Mouse (Mus musculus) liver, adult 2 months (tissue): ENCODE measurements around the gene Ccn1. TPM values are rescaled to one million over a fixed set of nuclear protein-coding genes. Genes with fewer than 3 reads are reported as not detected.

Experiments used
- DNase-seq: peaks from one replicate; pipeline ENCODE4 v3.0.0-alpha.2; 2011; ENCODE audit warnings: low read depth, low spot score; ENCODE audit errors: extremely low read depth
- H3K27ac ChIP-seq: fragments of 200-500 bp; replicated peaks from 2 replicates; pipeline ENCODE4 v1.5.1; 2012; ENCODE audit warnings: low read depth, mild to moderate bottlenecking, control low read depth, inconsistent platforms, low read length; ENCODE audit not compliant: insufficient read depth
- H3K27me3 ChIP-seq: fragments of 200-500 bp; 2 replicates; pipeline ENCODE4 v1.6.1; 2012; ENCODE audit warnings: mild to moderate bottlenecking, moderate library complexity, low read length, inconsistent platforms; ENCODE audit not compliant: control insufficient read depth, insufficient read depth
- H3K36me3 ChIP-seq: fragments of 200-500 bp; 2 replicates; pipeline ENCODE4 v1.6.1; 2012; ENCODE audit warnings: low read length, inconsistent platforms; ENCODE audit not compliant: control insufficient read depth, insufficient read depth
- H3K4me1 ChIP-seq: fragments of 200-500 bp; 2 replicates; pipeline ENCODE4 v1.6.1; 2011; ENCODE audit warnings: low read length; ENCODE audit not compliant: control insufficient read depth, insufficient read depth
- H3K4me3 ChIP-seq: fragments of 200-500 bp; 2 replicates; pipeline ENCODE4 v1.5.1; 2011; ENCODE audit warnings: low read depth, mild to moderate bottlenecking, control low read depth, low read length, moderate library complexity; ENCODE audit not compliant: insufficient read depth
- H3K79me2 ChIP-seq: fragments of 200-500 bp; 2 replicates; pipeline ENCODE4 v1.6.1; 2012; ENCODE audit warnings: inconsistent platforms, mild to moderate bottlenecking, low read length, moderate library complexity; ENCODE audit not compliant: control insufficient read depth, insufficient read depth
- H3K9ac ChIP-seq: fragments of 200-500 bp; 2 replicates; pipeline ENCODE4 v1.6.1; 2012; ENCODE audit warnings: low read depth, mild to moderate bottlenecking, control low read depth, inconsistent platforms, low read length
- CTCF ChIP-seq: fragments of 200-500 bp; IDR thresholded peaks from 2 replicates; pipeline ENCODE4 v1.5.1; 2011; ENCODE audit warnings: low read depth, low read length, control low read depth
- POLR2A ChIP-seq: fragments of 200-500 bp; IDR thresholded peaks from 2 replicates; pipeline ENCODE4 v1.6.1; 2011; ENCODE audit warnings: low read length, control low read depth; ENCODE audit not compliant: insufficient read depth; ENCODE audit errors: extremely low read depth
- WGBS: fragments of 180-500 bp; shearing (Covaris S2); methylation state at CpG from one replicate; pipeline ENCODE4 v1.1.7; 2018; 5-methylcytosine and 5-hydroxymethylcytosine counted together
- polyA plus RNA-seq: library from polyadenylated mRNA; depleted of rRNA; stranded (reverse); fragments of >200 nt; gene quantifications from 2 replicates; pipeline ENCODE4 v1.2.3, GENCODE M21; 2012
- total RNA-seq: library from RNA; depleted of rRNA; stranded (reverse); fragments of >200 nt; gene quantifications from 2 replicates; pipeline ENCODE4 v1.2.3, GENCODE M21; 2014

Ccn1 gene
- total and polyA plus RNA-seq, 2 experiments: 4.5 to 6.0 TPM

DNA sequence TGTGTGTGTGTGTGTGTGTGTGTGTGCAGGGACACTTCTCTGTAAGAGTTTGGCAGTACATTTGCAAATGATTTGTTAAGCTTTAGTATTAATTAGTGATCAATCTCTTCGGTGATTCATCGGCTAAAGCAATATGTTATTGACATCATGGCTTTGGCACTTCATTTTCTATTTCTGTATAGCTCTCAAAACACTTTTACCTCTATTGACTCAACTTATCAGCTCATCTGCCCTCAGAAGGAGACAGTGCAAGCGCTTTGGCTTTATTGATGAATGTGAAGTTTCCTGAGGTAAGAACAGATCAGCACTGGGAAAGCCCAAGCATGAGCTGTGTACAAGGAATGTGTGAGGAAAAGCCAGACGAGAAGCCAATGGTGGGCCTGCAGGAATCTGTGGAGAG lies 28.6 kb downstream of the Ccn1 start:
- no peaks in the 10 kb centered on the region for H3K36me3 ChIP-seq
- H3K79me2 ChIP-seq: no peaks in the 10 kb centered on the region
- peaks cover 8% of the 10 kb centered on the region for H3K4me1 ChIP-seq
- WGBS: 24% methylated on average over 4 of the region's 4 CpGs
- TF ChIP-seq POLR2A (no peak), CTCF (no peak)
- DNase-seq: peak; percentile 60
- H3K4me3 ChIP-seq: no peak overlapping the region
- H3K27ac ChIP-seq: no peak overlapping the region
- H3K27me3 ChIP-seq: no peaks in the 10 kb centered on the region
- no peak overlapping the region for H3K9ac ChIP-seq

- 95% methylated on average over 17 of the region's 17 CpGs for WGBS
- TF ChIP-seq POLR2A (no peak), CTCF (no peak)
- no peak overlapping the region for H3K4me3 ChIP-seq
Measured at GRCm38 (mm10) chr3:145619621-145620365, 30.0 kb downstream of the Ccn1 start.

GRCm38 (mm10) chr3:145618299-145618698 lies 31.5 kb downstream of the Ccn1 start:
- H3K79me2 ChIP-seq: no peaks in the 10 kb centered on the region
- peaks cover 5% of the 10 kb centered on the region; the same call in 1 of the 2 replicates for H3K4me1 ChIP-seq
- TF ChIP-seq POLR2A (no peak), CTCF (no peak)
- no peaks in the 10 kb centered on the region for H3K36me3 ChIP-seq
- no peak overlapping the region for H3K27ac ChIP-seq
- no peaks in the 10 kb centered on the region for H3K27me3 ChIP-seq
- no peak overlapping the region for H3K4me3 ChIP-seq
- H3K9ac ChIP-seq: no peak overlapping the region
- 58% methylated on average over 9 of the region's 9 CpGs for WGBS
- DNase-seq: no peak

More at GRCm38 (mm10) chr3:145619621-145620365, 30.0 kb downstream of the Ccn1 start:
- H3K9ac ChIP-seq: no peak overlapping the region
- no peaks in the 10 kb centered on the region for H3K36me3 ChIP-seq
- DNase-seq: no peak
- H3K79me2 ChIP-seq: no peaks in the 10 kb centered on the region
- no peak overlapping the region for H3K27ac ChIP-seq
- H3K27me3 ChIP-seq: no peaks in the 10 kb centered on the region
- peaks cover 2% of the 10 kb centered on the region; the same call in 1 of the 2 replicates for H3K4me1 ChIP-seq

DNA sequence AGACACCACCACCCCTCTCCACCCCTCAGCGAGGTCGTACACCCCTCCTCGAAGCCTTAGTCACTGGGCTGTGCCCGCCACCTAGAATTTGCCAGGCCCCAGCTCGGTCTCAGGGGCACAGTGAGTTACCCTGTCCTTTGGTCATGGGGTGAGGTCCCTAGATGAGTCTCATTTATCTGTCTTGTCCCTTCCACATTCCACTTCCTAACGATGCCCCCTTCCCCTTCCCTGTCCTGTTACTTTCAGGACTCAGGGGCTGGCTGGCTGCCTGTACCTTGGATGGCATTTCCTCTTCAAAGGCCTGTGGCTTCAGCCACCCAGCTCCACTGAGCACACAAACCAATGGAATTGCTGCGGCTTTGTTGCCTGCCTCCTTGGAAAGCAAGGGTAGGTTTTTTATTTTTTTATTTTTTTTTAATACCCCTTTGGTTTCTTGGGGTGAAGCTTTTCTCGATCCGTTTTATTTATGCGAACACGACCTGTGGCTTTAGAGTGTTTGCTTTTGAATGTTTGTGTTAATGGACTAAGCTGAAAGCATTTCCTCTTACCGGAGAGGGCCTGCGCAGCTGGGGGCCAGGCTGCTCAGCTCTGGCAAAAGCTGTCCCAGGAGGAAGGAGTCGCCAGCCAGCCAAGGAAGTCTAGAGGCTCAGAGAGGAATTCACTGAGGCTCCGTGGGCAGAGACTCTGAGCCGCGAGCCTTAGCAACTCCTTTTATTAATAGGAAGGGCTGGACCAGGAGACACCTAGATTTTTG lies 35.2 kb downstream of the Ccn1 start:
- H3K27ac ChIP-seq: no peak overlapping the region
- no peak for TF ChIP-seq POLR2A
- TF ChIP-seq CTCF: no peak
- WGBS: 37% methylated on average over 17 of the region's 17 CpGs
- H3K4me1 ChIP-seq: peaks cover 3% of the 10 kb centered on the region; the same call in 1 of the 2 replicates
- no peak overlapping the region for H3K9ac ChIP-seq
- H3K79me2 ChIP-seq: no peaks in the 10 kb centered on the region
- no peaks in the 10 kb centered on the region for H3K36me3 ChIP-seq
- H3K27me3 ChIP-seq: no peaks in the 10 kb centered on the region
- H3K4me3 ChIP-seq: no peak overlapping the region
- DNase-seq: no peak

DNA sequence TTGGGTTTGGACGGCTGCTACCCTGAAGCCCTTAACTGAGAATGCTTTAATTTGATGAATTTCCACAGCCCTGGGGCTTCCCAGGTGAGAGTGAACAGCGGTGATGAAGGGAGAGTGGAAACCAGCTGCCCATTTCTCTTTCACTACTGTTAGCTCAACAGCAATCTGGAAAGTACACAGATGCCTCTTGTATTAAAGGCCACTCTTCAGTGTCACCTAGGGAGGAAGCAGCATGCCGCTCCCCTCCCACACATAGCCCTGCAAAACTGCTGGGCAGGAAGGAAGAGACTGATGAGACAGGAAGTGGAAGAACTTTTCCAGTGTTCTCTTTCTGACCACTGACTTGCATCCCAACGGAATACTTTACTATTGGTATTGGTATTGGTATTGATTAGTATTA lies 36.5 kb downstream of the Ccn1 start:
- Histone ChIP-seq H3K79me2 (no peaks in the 10 kb centered on the region), H3K4me3 (no peak overlapping the region), H3K36me3 (no peaks in the 10 kb centered on the region), H3K27me3 (no peaks in the 10 kb centered on the region), H3K4me1 (peaks cover 3% of the 10 kb centered on the region; the same call in 1 of the 2 replicates), H3K9ac (no peak overlapping the region), H3K27ac (no peak overlapping the region)
- no peak for DNase-seq
- TF ChIP-seq CTCF: no peak
- TF ChIP-seq POLR2A: no peak
- 87% methylated on average over 4 of the region's 4 CpGs for WGBS

DNA sequence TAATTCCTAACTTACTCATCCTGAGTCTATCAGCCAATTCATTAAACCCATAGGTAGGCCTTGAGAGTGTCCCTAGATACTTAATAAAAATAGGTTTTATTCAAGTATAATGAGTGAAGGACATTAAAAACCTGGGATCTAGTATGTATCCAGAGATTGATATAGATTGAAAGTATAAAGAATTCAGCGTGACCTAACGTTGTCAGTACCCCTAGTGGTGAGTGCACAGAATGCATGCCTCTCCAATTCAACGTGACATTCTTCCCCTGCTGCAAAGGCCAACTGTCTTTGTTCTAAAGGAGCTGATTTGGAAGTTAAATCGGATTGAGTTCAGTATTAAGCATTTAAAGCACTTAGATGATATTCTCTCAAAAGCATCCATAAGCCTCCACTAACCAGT lies 37.1 kb downstream of the Ccn1 start:
- TF ChIP-seq CTCF: peak; percentile 59; the same call in 1 of the 2 replicates
- TF ChIP-seq POLR2A: no peak
- Histone ChIP-seq H3K36me3 (no peaks in the 10 kb centered on the region), H3K27ac (no peak overlapping the region), H3K27me3 (no peaks in the 10 kb centered on the region), H3K9ac (no peak overlapping the region), H3K4me3 (no peak overlapping the region), H3K4me1 (peaks cover 3% of the 10 kb centered on the region; the same call in 1 of the 2 replicates), H3K79me2 (no peaks in the 10 kb centered on the region)
- DNase-seq: peak; percentile 31
- 31% methylated on average over 4 of the region's 4 CpGs for WGBS
